Mouse (Mus musculus) intestine, embryonic 14.5 days (tissue): ENCODE results near the gene Pdlim3. TPM values are rescaled to one million over a fixed set of nuclear protein-coding genes. Genes with fewer than 3 reads are reported as not detected.

ENCODE experiments used
- ATAC-seq: fragments of 200-750 bp; cut with Nextera tagmentation; replicated peaks from 2 replicates; pipeline ENCODE4 v1.8.0; 2017; ENCODE audit warnings: low read depth, moderate number of reproducible peaks, moderate TSS enrichment, moderate library complexity; ENCODE audit not compliant: low FRiP score, low TSS enrichment
- DNase-seq: peaks from one replicate; pipeline ENCODE4 v3.0.0-alpha.2; 2018; ENCODE audit warnings: low spot score
- H3K27ac ChIP-seq: fragments of 300-500 bp; sonication (generic); 2 replicates; pipeline ENCODE4 v1.5.1; 2014; ENCODE audit warnings: low read depth, mild to moderate bottlenecking, control low read depth
- H3K27me3 ChIP-seq: fragments of 300-500 bp; sonication (generic); replicated peaks from 2 replicates; pipeline ENCODE4 v1.6.1; 2014; ENCODE audit warnings: low read length, control low read depth; ENCODE audit not compliant: control insufficient read depth, insufficient read depth
- H3K36me3 ChIP-seq: fragments of 300-500 bp; sonication (generic); 2 replicates; pipeline ENCODE4 v1.6.1; 2014; ENCODE audit warnings: low read length, control low read depth; ENCODE audit not compliant: control insufficient read depth, insufficient read depth
- H3K4me1 ChIP-seq: fragments of 300-500 bp; sonication (generic); replicated peaks from 2 replicates; pipeline ENCODE4 v1.6.1; 2014; ENCODE audit warnings: low read length, control low read depth, mixed read lengths; ENCODE audit not compliant: control insufficient read depth, insufficient read depth
- H3K4me2 ChIP-seq: fragments of 300-500 bp; sonication (generic); 2 replicates; pipeline ENCODE4 v1.6.1; 2014; ENCODE audit warnings: low read length
- H3K4me3 ChIP-seq: fragments of 300-500 bp; sonication (generic); 2 replicates; pipeline ENCODE4 v1.5.1; 2014; ENCODE audit warnings: low read depth, low read length, control low read depth, mixed read lengths
- H3K9ac ChIP-seq: fragments of 300-500 bp; sonication (generic); 2 replicates; pipeline ENCODE4 v1.6.1; 2014; ENCODE audit warnings: mild to moderate bottlenecking, low read length
- H3K9me3 ChIP-seq: fragments of 300-500 bp; sonication (generic); 2 replicates; pipeline ENCODE4 v1.6.1; 2016; ENCODE audit warnings: low read length, control low read depth; ENCODE audit not compliant: control insufficient read depth
- WGBS: fragments of 180-500 bp; shearing (Covaris S2); extraction: QIAGEN DNeasy Blood & Tissue Kit; methylation state at CpG from one replicate; pipeline ENCODE4 v1.1.7; 2014; 5-methylcytosine and 5-hydroxymethylcytosine counted together
- polyA plus RNA-seq: library from polyadenylated mRNA; unstranded; fragments of >200 nt; fragmentation: Nextera tagmentation; extraction: Ambion mirVana; gene quantifications from 2 replicates; pipeline ENCODE4 v1.2.1, GENCODE M21; 2014

The Pdlim3 gene
- polyA plus RNA-seq, 1 experiment from 2014 or later = 90.3 TPM

DNA sequence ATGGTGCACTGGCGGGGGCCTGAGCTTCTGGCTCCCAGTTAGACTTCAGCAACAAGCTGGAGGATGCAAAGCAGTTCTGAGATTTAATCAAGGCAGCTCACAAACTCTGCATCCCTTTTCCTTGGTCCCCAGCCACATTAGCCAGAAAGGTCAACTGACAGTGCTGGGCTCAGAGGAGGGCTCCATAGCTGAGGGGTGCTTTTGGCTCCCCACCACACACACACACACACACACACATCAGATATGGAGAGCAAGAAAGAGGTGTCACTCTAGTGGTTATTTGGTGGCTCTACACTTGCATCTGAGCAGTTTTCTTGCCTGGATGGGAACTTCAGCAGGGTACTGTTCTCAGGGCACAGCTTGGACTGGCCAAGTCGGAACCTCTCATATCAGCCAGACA, 514 bp downstream of the Pdlim3 start:
- peak overlapping the region; percentile 49 for H3K9ac ChIP-seq

DNA sequence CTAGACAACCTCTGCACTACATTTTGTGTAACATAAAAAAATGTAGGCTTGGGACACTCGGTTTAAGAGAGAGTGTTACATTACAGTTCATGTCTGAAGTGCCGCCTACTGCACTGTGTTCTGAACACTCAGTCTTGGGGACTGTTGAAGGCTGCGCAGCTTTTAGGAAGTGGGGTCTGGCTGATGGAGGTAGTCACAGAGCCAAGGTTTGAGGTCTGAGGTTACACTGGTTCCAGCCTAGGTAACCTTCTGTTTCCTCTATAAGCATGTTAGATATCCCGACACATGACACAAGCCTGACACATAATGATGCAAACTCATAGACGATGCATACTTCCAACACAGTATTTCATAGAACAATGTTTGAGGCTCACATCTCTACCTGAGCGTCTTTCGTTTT, 4.5 kb downstream of the Pdlim3 start:
- Histone ChIP-seq H3K36me3 (no peaks in the 10 kb centered on the region), H3K9ac (no peak overlapping the region), H3K4me1 (peaks cover 8% of the 10 kb centered on the region; the same call in 1 of the 2 replicates), H3K27me3 (0 out of 2 replicates have a peak, but pooled peaks cover 3% of the 10 kb centered on the region), H3K4me3 (no peak overlapping the region), H3K27ac (no peak overlapping the region), H3K9me3 (no peaks in the 10 kb centered on the region), H3K4me2 (no peak overlapping the region)
- ATAC-seq (no peak), DNase-seq (no peak)
- WGBS = 94% methylated on average over 7 of the region's 7 CpGs

More for the DNA sequence above, 514 bp downstream of the Pdlim3 start:
- 23% methylated on average over 2 of the region's 2 CpGs for WGBS
- peak overlapping the region; percentile 38 for H3K4me3 ChIP-seq
- no peaks in the 10 kb centered on the region for H3K9me3 ChIP-seq
- H3K36me3 ChIP-seq = no peaks in the 10 kb centered on the region
- DNase-seq (no peak), ATAC-seq (peak; percentile 22)
- H3K27me3 ChIP-seq = no peaks in the 10 kb centered on the region
- peaks cover 13% of the 10 kb centered on the region for H3K4me1 ChIP-seq
- peak overlapping the region; percentile 58 for H3K4me2 ChIP-seq
- peak overlapping the region; percentile 63 for H3K27ac ChIP-seq

DNA sequence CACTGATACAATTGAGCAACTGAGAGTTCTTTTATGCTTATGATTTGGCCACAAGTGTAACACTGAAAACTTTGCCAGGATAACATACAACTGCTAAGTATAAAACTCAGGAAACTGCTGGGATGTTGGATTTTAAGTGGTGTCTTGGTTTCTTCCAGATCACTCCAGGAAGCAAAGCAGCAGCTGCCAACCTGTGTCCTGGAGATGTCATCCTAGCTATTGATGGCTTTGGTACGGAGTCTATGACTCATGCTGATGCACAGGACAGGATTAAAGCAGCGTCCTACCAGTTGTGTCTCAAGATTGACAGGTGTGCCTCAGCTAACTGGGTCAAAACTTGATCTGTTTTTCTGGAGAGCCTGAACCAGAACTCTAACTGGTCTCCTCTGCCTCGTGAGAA, 11.3 kb downstream of the Pdlim3 start:
- H3K4me3 ChIP-seq = no peak overlapping the region
- DNase-seq (no peak), ATAC-seq (no peak)
- H3K36me3 ChIP-seq = no peaks in the 10 kb centered on the region
- H3K9me3 ChIP-seq = no peaks in the 10 kb centered on the region
- H3K9ac ChIP-seq = no peak overlapping the region
- 77% methylated on average over 3 of the region's 3 CpGs for WGBS
- H3K27ac ChIP-seq = no peak overlapping the region
- H3K4me1 ChIP-seq = no peaks in the 10 kb centered on the region
- H3K4me2 ChIP-seq = no peak overlapping the region
- H3K27me3 ChIP-seq = 0 out of 2 replicates have a peak, but pooled peaks cover 1% of the 10 kb centered on the region

DNA sequence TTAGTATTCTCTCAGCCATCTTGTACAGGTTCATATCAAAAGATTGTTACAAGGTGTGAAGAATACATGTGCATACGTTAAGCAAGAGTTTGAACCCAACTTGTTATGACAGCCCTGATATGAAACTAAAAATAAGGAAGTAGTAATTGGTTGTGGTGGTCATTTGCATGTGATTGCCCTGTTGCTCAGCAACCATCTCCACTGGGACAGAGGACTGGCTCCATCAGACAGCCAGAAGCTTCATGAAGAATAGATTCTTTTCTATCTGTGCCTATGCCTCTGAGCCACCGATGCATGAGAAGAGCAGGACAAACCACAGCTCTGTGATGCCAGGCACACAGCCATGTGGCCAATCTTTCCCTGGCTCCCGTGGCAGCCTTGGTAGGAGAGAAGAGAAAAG, 14.5 kb downstream of the Pdlim3 start:
- DNase-seq (no peak), ATAC-seq (no peak)
- no peaks in the 10 kb centered on the region for H3K27me3 ChIP-seq
- H3K4me3 ChIP-seq = no peak overlapping the region
- H3K27ac ChIP-seq = no peak overlapping the region
- no peak overlapping the region for H3K4me2 ChIP-seq
- H3K4me1 ChIP-seq = no peaks in the 10 kb centered on the region
- H3K36me3 ChIP-seq = no peaks in the 10 kb centered on the region
- H3K9me3 ChIP-seq = no peaks in the 10 kb centered on the region
- 82% methylated on average over 3 of the region's 3 CpGs for WGBS
- no peak overlapping the region for H3K9ac ChIP-seq

DNA sequence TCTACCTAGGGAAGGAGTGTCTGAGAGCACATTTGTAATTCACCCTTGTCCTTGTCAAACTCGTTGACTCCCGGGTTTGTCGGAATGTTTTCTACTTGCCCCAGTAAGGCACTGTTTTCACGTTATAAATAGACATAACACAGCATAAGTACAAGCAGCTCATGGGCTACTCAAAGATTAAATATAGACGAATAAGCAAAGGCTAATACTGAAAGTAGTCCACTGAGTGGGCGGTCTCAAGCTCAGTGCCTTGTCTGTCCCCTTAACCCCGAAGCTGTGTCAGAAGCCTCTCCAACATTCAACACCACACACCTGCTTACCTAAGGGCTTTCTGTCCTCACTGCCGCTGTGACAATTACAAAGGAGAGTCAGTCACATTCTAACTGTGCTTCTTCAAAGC, 16.4 kb downstream of the Pdlim3 start:
- no peaks in the 10 kb centered on the region for H3K36me3 ChIP-seq
- no peak for ATAC-seq
- H3K27ac ChIP-seq = no peak overlapping the region
- H3K4me3 ChIP-seq = no peak overlapping the region
- no peaks in the 10 kb centered on the region for H3K27me3 ChIP-seq
- no peak overlapping the region for H3K9ac ChIP-seq
- no peaks in the 10 kb centered on the region for H3K9me3 ChIP-seq
- H3K4me2 ChIP-seq = no peak overlapping the region
- H3K4me1 ChIP-seq = no peaks in the 10 kb centered on the region
- no peak for DNase-seq
- 78% methylated on average over 8 of the region's 8 CpGs for WGBS

DNA sequence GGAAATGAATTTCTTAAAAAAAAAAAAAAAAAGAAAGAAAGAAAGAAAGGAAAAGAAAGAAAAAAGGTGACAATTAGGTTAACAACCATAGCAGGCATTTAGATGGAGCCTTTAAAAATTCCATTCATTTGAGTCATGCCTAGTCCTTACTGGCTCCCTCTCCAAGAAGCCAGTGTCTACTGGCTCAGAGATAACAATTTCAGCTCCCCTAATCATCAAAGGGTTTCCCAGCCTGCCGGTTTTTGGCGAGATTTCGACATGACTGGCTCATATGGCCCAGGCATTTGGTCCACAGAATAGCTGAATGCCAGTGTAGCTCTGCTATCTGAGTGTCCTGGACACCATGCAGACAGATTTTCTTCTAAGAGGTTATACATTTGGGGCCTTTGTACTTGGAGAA, 18.4 kb downstream of the Pdlim3 start:
- Histone ChIP-seq H3K4me3 (no peak overlapping the region), H3K27ac (no peak overlapping the region), H3K4me2 (no peak overlapping the region), H3K9ac (no peak overlapping the region), H3K27me3 (no peaks in the 10 kb centered on the region), H3K9me3 (no peaks in the 10 kb centered on the region), H3K36me3 (no peaks in the 10 kb centered on the region), H3K4me1 (no peaks in the 10 kb centered on the region)
- no peak for ATAC-seq
- 32% methylated on average over 3 of the region's 3 CpGs for WGBS
- no peak for DNase-seq

DNA sequence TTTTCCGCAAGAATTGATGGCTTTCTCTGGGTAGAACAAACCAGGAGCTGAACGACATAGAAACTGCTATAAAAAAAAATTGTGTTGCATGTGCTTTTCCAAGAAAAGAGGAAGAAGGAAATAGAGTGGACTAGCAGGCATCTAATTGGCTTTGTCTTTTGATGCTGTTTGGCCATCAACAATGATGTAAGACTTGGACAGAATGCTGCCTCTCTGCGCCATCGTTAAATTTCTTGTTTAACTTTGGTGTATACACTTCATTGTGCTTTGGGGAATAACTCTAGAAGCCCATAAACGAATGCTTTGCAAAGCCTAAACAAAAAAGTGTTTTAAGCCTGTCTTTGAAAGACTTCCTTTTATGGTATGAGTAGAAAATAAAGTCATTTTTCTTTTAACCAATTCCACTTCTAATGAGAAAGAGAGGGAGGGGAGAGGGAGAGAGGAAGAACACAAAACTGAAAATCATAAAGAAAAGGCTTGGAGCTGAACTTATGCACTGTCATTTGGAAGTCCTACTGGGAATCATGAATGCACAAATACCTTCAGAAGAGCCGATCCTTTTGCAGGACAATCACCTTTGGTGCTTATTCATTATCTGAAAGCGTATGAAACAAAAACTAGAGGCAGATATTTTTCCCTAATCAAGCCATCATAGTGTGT, 20.5 kb downstream of the Pdlim3 start:
- no peak for DNase-seq
- H3K4me1 ChIP-seq = no peaks in the 10 kb centered on the region
- 61% methylated on average over 7 of the region's 7 CpGs for WGBS

DNA sequence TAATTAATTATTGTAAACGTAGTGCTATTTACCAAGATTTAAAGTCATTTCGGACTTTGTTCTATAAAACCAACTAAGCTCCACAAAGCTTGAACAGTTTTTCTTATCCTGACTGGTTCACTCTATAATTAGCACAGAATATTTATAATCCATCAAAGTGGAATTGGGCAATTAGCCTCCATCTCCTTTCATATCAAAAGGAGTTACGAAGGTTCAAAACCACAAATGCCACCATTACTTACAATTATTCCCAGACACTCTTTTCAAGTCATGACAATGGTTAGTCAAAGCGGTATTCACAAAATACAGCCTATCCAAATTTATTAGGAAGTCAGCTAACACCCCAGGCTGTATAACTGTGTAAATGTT, 21.0 kb downstream of the Pdlim3 start:
- H3K9me3 ChIP-seq = no peaks in the 10 kb centered on the region
- H3K4me1 ChIP-seq = no peaks in the 10 kb centered on the region
- ATAC-seq (no peak), DNase-seq (no peak)
- no peak overlapping the region for H3K4me2 ChIP-seq
- H3K27ac ChIP-seq = no peak overlapping the region
- H3K4me3 ChIP-seq = no peak overlapping the region
- 89% methylated on average over 4 of the region's 4 CpGs for WGBS
- H3K27me3 ChIP-seq = no peaks in the 10 kb centered on the region
- H3K36me3 ChIP-seq = no peaks in the 10 kb centered on the region
- no peak overlapping the region for H3K9ac ChIP-seq

More for the DNA sequence above, 20.5 kb downstream of the Pdlim3 start:
- Histone ChIP-seq H3K36me3 (no peaks in the 10 kb centered on the region), H3K4me2 (no peak overlapping the region), H3K27ac (no peak overlapping the region), H3K9me3 (no peaks in the 10 kb centered on the region), H3K27me3 (no peaks in the 10 kb centered on the region), H3K9ac (no peak overlapping the region), H3K4me3 (no peak overlapping the region)
- ATAC-seq = no peak

DNA sequence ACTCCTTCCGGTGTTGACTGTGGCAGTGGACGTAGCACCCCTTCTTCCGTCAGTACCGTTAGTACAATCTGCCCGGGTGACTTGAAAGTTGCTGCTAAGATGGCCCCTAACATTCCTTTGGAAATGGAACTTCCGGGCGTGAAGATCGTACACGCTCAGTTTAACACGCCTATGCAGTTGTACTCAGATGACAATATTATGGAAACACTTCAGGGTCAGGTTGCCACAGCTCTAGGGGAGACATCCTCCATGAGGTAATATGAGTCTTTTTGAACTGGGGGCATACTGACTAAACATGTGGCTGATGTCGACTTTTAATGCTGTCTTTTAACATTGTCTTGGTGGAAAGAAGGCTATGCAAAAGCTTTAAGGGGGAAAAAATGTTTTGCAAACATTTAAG, 28.4 kb downstream of the Pdlim3 start:
- Histone ChIP-seq H3K9me3 (no peaks in the 10 kb centered on the region), H3K4me3 (no peak overlapping the region), H3K4me2 (no peak overlapping the region), H3K4me1 (peaks cover 6% of the 10 kb centered on the region; the same call in 1 of the 2 replicates), H3K27ac (no peak overlapping the region), H3K9ac (no peak overlapping the region), H3K27me3 (no peaks in the 10 kb centered on the region), H3K36me3 (no peaks in the 10 kb centered on the region)
- no peak for ATAC-seq
- WGBS = 88% methylated on average over 11 of the region's 11 CpGs
- no peak for DNase-seq
